Mouse (Mus musculus) Muller cell, postnatal 12 days (primary cell): ENCODE measurements at regions not wholly inside any gene's neighbourhood (a gene's known extent, or its start where the extent isn't known, plus 50 kb on each side); places are given as distances from the start of the nearest gene placed in this dataset.

Experiments used
- DNase-seq: peaks from one replicate; pipeline ENCODE4 v3.0.0-alpha.2; 2015; ENCODE audit errors: inconsistent ontology term

GRCm38 (mm10) chr17:9995321-9995720, 324.3 kb downstream of the Qk start:
- DNase-seq = no peak

- no peak for DNase-seq
These were observed 321.2 kb upstream of the Pabpc6 start for GRCm38 (mm10) chr17:9990744-9991143.

DNA sequence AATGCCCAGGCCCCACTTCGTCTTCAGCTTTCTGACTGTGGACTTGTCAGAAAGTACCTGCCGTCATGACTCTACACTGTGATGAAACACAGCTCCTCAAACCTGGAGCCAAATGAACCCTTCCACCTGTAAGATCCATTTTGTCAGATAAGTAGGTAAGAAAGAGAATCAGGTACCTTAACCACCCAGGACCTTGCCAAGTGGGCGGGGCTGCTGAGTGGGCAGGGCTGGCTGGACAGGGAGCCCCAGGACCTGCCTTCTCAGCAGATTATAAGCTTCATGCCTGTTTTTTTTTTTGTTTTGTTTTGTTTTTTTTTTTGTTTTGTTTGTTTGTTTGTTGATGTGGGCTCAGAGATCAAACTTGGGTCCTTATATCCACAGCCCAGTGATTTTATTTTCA, 311.8 kb upstream of the Pabpc6 start:
- no peak for DNase-seq

GRCm38 (mm10) chr17:9976866-9977421, 307.4 kb upstream of the Pabpc6 start:
- no peak for DNase-seq

GRCm38 (mm10) chr17:9975995-9976394, 306.5 kb upstream of the Pabpc6 start:
- DNase-seq = no peak

- DNase-seq = no peak
These were observed 305.6 kb upstream of the Pabpc6 start for GRCm38 (mm10) chr17:9975153-9975552.

DNA sequence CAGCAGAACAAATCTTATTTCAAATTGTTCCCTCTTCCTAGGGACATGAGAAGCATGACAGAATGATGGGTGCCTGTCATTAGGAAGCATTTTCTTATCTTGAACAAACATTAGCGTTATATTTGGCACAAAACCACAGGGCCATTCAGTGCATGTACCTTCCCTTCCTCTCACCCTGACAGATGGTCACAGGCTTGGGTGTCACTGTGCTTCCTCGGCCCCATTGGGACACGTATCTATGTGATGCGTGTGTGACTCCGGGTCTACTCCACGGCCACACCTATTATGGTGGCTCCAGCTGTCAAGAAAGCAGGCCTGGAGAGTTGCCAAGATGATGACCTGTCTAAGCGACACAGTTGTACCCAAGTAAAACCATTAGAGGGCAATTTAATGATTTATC, 298.5 kb upstream of the Pabpc6 start:
- DNase-seq = no peak

DNA sequence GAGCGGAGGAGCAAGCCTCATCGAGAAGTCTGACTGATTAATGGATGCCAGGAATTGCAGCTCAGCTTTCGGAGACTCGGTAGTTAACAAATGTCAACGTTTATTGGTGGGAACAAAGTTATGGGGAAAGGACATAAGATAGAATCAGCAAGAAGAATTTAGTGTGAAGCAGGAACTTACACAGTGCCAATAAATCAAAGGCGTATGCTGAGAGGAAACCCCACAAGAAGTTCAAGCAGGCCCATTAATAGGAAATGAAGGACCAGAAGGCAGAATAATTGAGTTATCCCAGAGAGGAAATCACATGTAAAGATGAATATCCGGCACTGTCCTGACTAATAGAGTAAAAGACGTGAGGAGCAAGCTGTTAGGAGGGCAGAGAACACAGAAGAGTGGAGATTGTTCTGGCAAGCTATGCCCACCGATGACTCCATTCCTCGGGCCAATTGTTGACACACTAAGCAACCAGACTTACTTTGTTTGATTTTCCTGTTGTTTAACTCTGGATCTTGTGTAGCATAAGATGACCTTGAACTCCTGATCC, 293.4 kb upstream of the Pabpc6 start:
- DNase-seq = no peak

DNA sequence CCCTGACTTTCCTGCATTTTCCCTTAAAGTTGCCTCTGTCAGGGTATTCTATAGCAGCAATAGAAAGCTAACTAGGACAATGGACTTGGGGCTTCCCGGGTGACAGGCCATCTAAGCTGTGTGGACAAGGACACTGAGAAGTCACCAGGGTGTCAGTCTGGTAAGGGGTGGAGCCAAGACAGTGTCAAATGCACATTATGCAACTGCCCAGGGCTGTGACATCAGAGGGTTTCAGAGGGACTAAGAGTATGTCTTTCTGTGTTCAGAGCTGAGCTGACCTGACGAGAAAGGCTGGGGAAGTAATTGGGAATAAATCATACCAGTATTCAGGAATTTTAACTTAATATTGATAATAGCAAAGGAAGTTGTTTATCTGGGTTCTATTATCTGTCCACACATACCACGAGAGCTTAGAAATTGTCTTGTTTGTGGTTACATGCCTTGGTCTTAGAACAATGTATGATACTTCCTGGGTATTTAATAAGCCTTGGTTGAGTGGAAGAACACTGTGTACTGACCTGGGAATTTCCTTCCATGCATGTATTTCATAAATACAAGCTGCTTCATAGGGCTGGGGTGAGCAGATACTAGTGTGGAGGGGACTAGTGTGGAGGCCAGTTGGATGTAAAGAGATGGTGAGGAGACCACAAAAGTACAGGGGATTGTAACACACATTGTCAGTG, 279.6 kb upstream of the Pabpc6 start:
- no peak for DNase-seq

- DNase-seq = no peak
These were observed 278.1 kb upstream of the Pabpc6 start for GRCm38 (mm10) chr17:9947609-9948008.

- no peak for DNase-seq
These were observed 275.0 kb upstream of the Pabpc6 start for GRCm38 (mm10) chr17:9944513-9944912.

DNA sequence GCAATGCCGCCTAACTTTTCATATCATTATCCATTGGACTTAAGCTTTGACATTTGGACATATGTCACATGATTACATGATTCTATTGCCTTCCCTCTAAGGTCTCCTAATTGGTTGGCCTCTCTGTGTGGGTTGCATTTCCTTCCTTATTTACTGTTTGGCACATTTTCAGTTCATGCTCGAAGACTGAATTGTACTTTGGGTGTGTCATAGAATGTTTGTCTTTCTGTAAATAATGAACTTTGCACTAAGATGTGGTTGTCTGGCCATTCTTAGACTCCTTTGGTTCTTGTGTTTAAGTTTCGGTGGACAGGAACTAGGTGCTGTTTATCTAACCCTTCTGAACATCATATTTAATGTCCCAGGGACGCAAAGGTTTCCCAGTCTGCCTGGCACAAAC, 272.7 kb upstream of the Pabpc6 start:
- DNase-seq = no peak

- DNase-seq = no peak
These were observed 270.1 kb upstream of the Pabpc6 start for GRCm38 (mm10) chr17:9939576-9939975.

- DNase-seq = peak; percentile 51
These were observed 268.9 kb upstream of the Pabpc6 start for GRCm38 (mm10) chr17:9938426-9938825.

- DNase-seq = no peak
These were observed 267.7 kb upstream of the Pabpc6 start for GRCm38 (mm10) chr17:9937211-9937610.

- DNase-seq = no peak
These were observed 262.7 kb upstream of the Pabpc6 start for GRCm38 (mm10) chr17:9932186-9932585.

- DNase-seq = no peak
These were observed 262.0 kb upstream of the Pabpc6 start for GRCm38 (mm10) chr17:9931526-9931925.

GRCm38 (mm10) chr17:9929448-9930088, 260.1 kb upstream of the Pabpc6 start:
- no peak for DNase-seq

DNA sequence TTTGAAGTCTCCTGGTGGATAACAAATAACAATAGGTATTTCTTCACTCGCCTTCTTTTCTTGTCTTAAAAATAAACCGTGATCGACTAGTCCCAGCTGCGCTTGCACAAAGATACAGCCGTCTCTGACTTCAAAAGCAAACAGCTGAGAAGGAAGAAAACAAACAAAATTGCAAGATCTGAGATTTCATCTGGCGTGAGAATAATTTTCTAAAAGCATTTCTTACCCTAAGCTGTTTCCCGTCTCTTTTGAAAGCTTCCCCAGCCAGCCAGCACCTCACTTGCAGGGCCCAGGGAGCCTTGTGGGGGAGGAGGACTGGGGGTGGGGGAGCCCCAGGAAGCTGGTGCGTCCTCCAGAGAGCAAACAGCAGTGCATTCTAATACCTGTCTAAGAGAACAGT, 258.2 kb upstream of the Pabpc6 start:
- no peak for DNase-seq

GRCm38 (mm10) chr17:9926308-9926707, 256.8 kb upstream of the Pabpc6 start:
- DNase-seq = no peak

DNA sequence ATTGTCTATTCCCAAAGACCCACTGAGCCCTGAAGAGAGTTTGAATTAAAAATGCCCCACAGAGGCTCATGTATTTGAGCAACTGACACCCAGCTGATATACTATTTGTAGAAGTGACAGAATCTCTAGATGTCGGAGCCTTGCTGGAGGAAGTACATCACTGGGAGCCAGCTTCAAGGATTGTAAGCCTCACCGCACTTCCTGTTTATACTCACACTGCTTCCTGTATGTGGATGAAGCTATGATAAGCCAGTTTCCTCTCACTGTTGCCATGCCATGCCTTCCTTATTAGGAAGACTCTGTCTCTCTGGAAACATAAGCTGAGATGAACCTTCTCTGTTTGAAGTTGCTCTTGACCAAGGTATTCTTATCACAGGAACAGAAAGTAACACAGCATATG, 251.8 kb upstream of the Pabpc6 start:
- no peak for DNase-seq

GRCm38 (mm10) chr17:9917031-9917430, 247.5 kb upstream of the Pabpc6 start:
- DNase-seq = no peak

DNA sequence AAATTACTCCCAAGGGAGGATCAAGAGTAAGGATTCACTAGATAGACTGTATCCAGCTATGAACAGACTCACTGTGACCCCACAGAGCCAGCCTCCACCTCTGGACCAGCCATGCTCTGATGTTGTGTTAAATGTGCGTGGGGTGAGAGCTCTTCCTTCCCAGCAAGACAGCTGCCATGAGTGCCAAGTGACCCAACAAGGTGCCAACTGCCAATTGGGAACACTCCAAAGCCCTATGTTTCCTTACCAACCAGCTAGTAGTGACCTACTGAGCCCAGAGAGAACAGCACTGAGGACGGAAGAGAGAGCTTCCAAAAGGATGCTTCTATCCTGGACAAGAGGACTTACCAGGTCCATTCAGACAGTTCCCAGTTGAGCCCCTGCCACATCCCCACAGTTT, 241.3 kb upstream of the Pabpc6 start:
- DNase-seq = no peak
